Mouse (Mus musculus) embryo, embryonic 9.5 days (tissue): ENCODE measurements at regions not wholly inside any gene's neighbourhood (a gene's known extent, or its start where the extent isn't known, plus 50 kb on each side); places are given as distances from the start of the nearest gene placed in this dataset.

Experiments used
- DNase-seq: peaks from one replicate; pipeline ENCODE4 v3.0.0-alpha.2; 2017; ENCODE audit errors: extremely low spot score

DNA sequence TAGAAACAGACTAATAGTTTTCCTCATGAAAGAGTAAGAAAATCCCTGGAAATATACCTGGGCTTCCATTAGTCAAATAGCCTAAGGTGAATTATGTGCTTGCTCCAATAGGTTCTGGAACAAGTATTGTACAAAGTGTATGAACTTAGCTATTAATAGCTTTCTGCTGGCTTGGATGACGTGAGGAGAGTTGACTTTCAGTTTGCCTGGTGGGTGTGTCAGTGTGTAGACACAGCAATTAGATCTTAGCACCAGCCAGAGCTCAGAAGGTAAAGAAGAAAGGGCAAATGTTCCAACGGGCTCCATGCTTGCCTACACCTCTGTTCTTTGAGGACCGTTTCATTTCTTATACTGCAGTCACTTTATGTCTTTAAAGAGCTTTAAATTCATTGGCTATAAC is 654.8 kb upstream of the Mef2c start:
- DNase-seq: no peak

DNA sequence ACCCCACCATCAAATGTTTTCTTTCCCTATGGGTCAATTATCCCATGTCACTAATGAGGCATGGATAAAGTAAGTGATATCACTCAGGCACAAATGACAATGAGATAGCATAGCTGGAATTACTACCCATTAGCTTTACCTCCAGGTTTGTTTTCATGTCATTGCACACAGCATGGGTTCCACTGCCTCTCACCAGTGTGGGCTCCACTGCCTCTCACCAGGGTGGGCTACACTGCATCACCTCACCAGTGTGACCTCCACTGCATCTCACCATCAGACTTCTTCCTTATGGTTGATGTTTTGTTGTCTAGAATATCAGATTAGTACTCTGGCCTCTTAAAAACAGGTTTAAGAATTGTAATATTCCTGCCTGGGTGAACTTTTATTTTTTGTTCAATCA is 634.0 kb upstream of the Mef2c start:
- no peak for DNase-seq

DNA sequence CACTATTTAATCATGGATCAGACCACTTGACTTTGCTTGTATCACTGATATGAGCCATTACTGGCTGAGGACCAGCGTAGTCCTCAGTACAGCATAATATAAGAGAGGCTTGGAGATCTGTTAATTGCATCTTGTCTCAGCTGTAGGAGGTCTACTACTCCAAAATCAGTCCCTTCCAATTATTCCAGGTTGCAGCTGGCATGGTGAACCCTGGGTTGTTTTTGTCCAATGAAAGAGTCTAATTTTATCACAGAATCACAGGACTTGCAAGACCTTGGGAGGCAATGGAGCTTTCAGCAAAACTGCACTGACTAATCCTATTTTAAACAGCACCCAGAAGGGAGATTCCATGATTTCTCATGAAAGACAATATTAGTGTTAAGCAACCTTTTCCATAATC is 629.7 kb upstream of the Mef2c start:
- no peak for DNase-seq

DNA sequence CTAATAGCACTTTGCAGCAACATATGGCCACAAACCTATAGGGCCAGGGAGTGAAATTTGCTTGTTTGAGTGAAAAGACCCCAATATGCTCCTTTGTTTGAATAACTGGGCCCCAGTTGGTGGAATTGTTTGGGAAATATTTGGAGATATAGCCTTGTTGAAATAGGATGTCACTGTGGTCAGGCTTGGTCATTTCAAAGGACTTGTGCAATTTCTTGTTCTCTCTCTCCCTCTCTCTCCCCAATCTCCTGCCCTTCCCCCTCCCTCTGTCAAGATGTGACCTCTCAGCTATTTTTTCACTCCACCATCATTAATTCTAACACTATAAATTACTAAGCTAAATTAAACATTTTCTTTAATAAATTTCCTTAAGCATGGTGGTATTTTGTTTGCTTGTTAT is 620.5 kb upstream of the Mef2c start:
- no peak for DNase-seq

- no peak for DNase-seq
Measured at GRCm38 (mm10) chr13:82888755-82889154, 615.1 kb upstream of the Mef2c start.

DNA sequence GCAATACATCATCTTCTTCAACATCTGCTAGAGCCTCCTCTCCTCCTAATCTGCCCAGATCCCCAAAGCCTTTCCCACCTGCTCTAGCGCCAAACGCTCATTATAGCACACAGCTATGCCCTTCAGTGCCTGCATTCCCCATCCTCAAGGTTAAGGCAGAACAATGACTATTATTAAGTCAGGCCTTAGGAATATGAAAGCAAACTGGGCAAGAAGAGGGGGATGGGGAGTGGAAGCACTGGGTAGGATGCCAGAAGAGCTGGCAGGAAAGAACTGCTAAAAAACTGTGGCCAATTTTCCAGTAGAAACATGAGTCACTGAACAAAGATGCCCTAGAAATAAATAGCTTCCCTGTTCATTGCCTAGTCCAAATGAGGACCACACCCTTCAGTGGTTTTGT is 611.1 kb upstream of the Mef2c start:
- no peak for DNase-seq

GRCm38 (mm10) chr13:82899686-82900085 is 604.1 kb upstream of the Mef2c start:
- DNase-seq: no peak

- DNase-seq: no peak
Measured at GRCm38 (mm10) chr13:82902160-82902559, 601.7 kb upstream of the Mef2c start.

DNA sequence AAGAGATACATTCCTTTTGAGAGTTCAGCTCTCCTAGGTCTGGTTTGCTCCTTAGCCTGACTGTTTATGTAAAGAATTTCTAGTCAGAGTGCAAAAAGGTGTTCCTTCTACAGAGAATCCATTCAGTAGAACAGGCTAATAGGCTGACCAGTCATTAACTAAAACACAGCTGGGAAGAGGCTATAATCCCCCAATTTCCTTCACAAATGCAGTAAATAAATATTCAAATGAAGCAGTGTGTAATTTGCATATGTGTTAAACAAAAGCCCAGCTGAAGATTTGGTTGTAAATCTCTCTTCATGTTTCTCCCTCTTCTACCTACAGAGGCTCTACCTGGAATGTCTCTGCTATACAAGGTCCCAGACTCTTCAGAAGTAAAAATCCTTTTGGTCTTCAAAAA is 600.2 kb upstream of the Mef2c start:
- no peak for DNase-seq

DNA sequence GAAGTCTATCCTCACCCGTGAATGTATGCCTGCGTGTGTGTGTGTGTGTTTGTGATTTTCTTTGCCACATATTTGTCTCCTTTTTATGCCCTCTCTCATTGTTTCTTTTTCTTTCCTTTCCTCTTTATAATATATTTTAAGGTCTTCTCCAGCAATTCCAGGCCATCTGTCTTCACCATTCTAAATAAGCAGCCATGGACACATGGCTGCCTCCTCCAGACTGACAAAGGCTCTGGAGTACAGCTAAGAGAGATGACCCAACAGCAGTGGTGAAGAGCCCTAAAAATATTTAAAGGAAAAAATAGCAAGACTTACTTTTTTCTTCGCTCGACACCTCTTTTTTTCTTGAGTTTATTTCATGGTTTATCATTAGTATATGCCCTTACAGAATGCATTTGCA is 596.1 kb upstream of the Mef2c start:
- no peak for DNase-seq

DNA sequence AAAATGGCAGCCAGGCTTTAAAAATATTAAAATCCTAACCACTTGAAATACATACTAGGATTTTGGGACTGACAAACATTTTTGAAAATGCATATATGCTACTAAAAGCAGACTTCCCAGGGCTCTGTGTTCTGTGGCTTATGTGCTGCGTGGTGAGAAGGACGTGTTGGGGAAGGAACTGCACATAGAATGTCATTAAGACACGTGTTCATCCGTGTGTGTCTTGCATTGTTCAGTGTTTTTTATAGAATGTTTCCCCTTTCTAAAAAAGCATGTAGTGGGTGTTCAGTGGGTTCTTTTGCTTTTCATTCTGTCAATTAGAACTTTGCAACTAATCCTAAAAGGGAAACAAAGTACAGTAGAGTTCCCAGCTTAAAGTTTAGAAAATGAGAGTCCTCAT is 594.7 kb upstream of the Mef2c start:
- DNase-seq: no peak

DNA sequence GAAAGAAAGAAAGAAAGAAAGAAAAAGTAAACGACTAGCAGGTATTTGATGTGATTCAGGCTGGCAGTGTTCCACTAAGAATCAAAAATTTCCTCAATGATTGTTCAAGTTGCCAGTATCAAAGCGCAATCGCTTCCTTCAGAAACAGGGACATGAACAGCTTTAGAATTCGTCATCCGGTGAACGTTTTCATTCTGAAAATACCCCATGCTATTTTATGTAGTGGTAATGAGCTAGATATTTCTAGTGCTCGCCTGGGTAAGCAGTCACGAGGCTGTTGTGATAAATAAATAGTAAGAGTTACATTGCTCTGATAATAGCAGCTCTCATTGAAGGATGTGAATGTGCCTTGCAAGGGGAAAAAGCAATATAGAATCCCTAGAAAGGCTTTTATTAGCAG is 591.0 kb upstream of the Mef2c start:
- no peak for DNase-seq

GRCm38 (mm10) chr13:82915194-82915593 is 588.6 kb upstream of the Mef2c start:
- DNase-seq: no peak

DNA sequence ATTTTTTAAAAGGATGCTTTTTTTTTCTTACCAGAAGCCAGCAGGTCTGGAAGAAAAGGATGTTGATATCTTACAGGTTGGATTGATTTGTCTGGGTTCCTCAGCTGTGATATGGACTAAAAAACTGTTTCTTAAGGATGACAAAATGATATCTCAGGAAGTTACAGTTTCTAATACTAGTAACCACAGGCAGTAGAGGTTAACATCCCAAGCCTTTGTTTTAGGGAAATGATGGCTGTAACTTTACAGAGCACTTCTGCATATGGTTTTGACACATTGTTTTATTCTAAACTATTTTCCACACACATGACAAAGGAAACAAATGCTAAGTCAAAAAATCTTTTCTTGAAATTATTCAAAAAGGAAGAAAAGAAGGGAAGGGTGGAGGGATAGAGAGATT is 573.8 kb upstream of the Mef2c start:
- no peak for DNase-seq

DNA sequence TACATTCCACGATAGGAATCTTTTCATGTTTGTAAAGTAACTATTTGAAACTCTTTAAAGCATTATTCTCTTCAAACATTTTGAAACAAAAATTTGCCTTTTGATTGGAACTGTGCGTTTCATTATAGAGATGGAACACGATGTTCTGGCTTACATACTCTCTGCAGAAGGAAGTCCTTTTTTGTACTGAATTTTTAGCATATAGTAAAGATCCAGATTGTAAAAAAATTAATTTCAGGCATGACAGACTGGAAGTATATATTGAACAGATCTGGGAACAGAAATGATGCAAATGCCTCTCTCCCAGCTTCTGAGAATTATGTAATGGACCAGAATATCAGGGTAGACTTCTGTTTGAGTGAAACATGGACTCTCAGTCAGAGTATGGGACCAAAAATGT is 566.0 kb upstream of the Mef2c start:
- DNase-seq: no peak

DNA sequence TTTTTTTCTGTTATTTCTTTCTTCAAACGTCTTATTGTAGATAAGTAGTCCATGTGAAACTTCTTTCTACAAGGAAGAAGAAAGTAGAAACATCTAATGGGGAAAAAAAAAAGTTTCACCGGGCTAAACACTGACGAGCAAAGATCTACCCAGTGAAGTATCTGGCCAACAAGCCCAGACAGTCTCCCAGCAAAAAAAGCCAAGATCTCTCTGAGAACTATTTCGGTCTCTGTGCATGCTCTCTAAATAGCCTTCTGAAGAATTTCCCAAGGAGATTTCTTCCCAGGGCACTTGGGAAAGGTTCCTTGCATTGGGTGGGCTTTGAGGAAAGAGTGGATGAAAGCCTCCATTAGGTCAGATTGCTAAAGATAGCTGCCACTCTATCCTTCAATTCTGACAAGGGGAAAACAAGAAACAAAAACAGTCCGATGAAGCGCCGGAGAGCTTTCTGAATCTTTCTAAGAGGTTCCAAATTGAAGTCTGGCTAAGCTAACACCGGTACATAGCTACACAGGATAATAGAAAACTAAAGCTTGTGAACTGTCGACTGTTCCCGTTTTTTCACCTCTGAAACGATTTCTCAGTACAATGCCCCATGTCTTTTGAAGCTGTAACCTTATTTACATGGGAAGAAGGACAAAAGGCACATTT is 561.0 kb upstream of the Mef2c start:
- DNase-seq: peak; percentile 5

GRCm38 (mm10) chr13:82946931-82947330 is 556.9 kb upstream of the Mef2c start:
- no peak for DNase-seq

GRCm38 (mm10) chr13:82949541-82949940 is 554.3 kb upstream of the Mef2c start:
- DNase-seq: no peak

DNA sequence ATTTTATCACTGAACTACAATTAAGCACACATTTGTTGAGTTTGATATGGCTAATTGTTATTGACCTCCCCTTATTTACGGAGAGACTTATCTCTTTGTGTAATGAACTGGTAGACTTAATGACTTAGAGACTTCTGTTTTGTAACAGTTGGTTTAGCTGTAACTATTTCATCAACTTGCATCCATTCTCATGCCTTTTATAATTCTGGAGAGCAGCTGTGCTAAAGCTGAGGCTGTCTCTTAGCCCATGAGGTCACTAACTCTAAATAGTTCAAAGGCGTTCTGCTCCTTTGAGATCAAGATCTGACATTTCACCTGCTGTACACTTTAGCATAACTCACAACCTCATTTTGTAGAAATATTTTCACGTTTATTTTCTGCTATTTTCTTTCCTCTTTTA is 541.5 kb upstream of the Mef2c start:
- no peak for DNase-seq

GRCm38 (mm10) chr13:82971722-82972121 is 532.1 kb upstream of the Mef2c start:
- no peak for DNase-seq

DNA sequence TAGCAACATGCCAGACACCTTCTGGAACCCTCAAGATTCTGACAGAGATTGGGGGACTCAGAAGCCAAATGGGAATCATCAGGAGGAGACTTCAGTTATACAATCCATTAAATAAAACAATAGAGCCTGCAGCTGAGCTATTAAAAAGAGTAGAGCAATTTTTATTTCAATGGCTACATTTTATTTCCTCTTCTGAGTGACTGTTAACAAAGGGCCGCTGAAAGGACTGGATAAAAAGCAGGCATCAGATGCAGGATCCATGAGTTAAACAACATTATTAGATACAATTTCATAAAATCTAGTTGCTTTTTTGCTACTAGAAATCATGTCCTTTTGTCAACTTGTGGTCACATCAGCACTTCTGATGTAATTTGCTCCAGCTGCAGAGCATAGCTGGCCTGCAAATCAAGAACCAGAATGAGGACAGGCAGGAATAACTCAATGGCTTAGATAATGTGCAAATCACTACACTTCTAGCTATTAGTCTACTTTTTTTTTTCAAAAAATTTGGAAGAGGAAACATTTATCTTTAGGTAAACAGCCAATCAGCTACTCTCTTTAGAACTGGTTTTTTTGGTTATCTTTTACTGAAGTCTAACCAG is 529.5 kb upstream of the Mef2c start:
- no peak for DNase-seq

- DNase-seq: no peak
Measured at GRCm38 (mm10) chr13:83001118-83001517, 502.7 kb upstream of the Mef2c start.

DNA sequence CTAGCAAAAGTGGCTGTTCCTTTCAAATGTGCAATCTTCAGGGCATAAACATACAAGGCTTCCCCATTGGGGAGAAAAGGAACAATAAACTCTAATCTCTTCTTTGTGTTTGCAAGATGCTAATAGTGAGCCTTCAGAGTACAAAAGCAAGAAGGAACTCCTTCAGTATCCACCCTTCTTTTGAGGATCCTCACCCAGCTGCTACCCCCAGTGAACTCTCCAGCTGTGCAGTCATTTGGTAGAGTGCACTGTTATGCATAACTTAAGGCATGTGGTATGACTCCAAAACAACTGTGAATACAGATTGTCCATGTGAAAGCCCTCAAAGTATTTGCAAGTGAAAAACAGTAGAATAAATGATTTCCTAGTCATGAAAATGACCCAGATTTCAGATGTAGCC is 487.1 kb upstream of the Mef2c start:
- DNase-seq: no peak

GRCm38 (mm10) chr13:83020829-83021228 is 483.0 kb upstream of the Mef2c start:
- no peak for DNase-seq
